Mouse (Mus musculus): ENCODE measurements around the gene Ano4.

DNA sequence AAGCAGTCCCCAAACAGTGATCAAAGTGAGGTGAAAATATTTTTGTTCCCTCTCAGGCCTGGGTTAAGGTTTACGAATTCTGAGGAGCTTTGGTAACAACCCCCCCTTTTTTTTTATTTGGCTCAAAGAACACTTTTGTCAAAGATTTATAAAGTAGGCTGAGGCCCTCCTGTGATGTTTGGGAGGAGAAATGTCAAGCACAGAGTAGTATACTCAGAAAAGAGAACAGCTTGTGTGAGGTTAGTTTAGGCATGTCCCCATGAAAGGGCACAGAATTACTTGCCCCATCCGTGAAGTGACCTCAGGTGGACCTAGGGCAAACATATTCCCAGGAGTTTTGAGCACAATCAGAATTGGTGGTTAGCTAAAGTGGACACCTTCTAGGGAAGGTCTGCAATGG lies 189.1 kb downstream of the Ano4 start:
- TF ChIP-seq GATA1 (IDR thresholded peaks at IDR 0.05; ENCODE audit: borderline replicate concordance, low read length) (no peak), FLI1 (IDR thresholded peaks at IDR 0.05; ENCODE audit: low read length) (no peak)

Measured in megakaryocyte, embryonic 14.5 days (primary cell).